Mouse (Mus musculus) liver, postnatal 0 days (tissue): ENCODE results near the gene Vsig10.

Source experiments
- CTCF ChIP-seq: sonication (generic); IDR thresholded peaks from 2 replicates; pipeline ENCODE4 v1.5.1; 2016; ENCODE audit warnings: antibody characterized with exemption, low read depth
- EP300 ChIP-seq: IDR thresholded peaks from 2 replicates; pipeline ENCODE4 v1.6.1; 2016; ENCODE audit warnings: antibody characterized with exemption, low read depth, mild to moderate bottlenecking

DNA sequence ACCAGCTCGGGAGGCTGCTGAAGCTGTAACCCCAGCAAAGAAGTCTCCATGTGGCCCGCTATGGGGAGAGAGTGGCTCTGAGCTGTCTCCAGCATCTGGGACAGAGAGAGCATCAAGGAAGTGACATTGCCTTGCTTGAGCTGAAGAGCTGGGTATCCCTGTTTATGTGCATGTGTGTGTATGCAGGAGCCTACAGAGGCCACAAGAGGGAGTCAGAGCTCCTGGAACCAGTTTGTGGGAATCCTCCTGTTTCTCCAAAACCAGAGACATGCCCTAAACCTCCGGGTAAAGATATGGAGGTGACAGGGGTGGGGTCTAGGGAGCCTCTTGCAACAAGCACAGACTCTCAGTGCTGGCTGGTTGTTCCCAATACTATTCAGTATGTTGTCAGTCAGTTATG lies 27.6 kb upstream of the Vsig10 start:
- TF ChIP-seq CTCF (peak; percentile 35), EP300 (no peak)
